Mouse (Mus musculus): ENCODE data around the gene Brd3. TPM values are rescaled to one million over a fixed set of nuclear protein-coding genes. Genes with fewer than 3 reads are reported as not detected.

The Brd3 gene
- polyA plus RNA-seq, 1 experiment from 2014 or later: 26.2 TPM

- 0 out of 2 replicates have a peak overlapping the region, but pooled peaks have one; percentile 3 for H3K4me2 ChIP-seq (ENCODE audit: low read depth, low read length)
- 43% methylated on average over 16 of the region's 16 CpGs for WGBS (ENCODE audit: insufficient replicate concordance)
- peaks cover 79% of the 10 kb centered on the region for H3K4me1 ChIP-seq (ENCODE audit: insufficient read depth)
- ATAC-seq: no peak
- TF ChIP-seq EP300 (IDR thresholded peaks at IDR 0.05; ENCODE audit: low read depth) (no peak), CTCF (IDR thresholded peaks at IDR 0.05; ENCODE audit: low read depth) (no peak)
- no peaks in the 10 kb centered on the region for H3K36me3 ChIP-seq (replicated peaks; ENCODE audit: insufficient read depth, low read length)
- no peaks in the 10 kb centered on the region for H3K9me3 ChIP-seq (ENCODE audit: low read length)
- 0 out of 2 replicates have a peak overlapping the region, but pooled peaks have one; percentile 55 for H3K27ac ChIP-seq (ENCODE audit: low read depth)
- H3K4me3 ChIP-seq (ENCODE audit: low read depth, low read length): no peak overlapping the region
- no peaks in the 10 kb centered on the region for H3K27me3 ChIP-seq (ENCODE audit: insufficient read depth, low read length)
- 0 out of 2 replicates have a peak overlapping the region, but pooled peaks have one; percentile 16 for H3K9ac ChIP-seq (replicated peaks)
- no peak for DNase-seq
Observed at GRCm38 (mm10) chr2:27413936-27414657, 93.4 kb downstream of the Brd3 start.

- no peaks in the 10 kb centered on the region for H3K36me3 ChIP-seq (replicated peaks; ENCODE audit: insufficient read depth, low read length)
- ATAC-seq (no peak), DNase-seq (no peak)
- peaks cover 74% of the 10 kb centered on the region for H3K4me1 ChIP-seq (ENCODE audit: insufficient read depth)
- H3K27me3 ChIP-seq (ENCODE audit: insufficient read depth, low read length): no peaks in the 10 kb centered on the region
- no peak overlapping the region for H3K9ac ChIP-seq (replicated peaks)
- H3K4me2 ChIP-seq (ENCODE audit: low read depth, low read length): no peak overlapping the region
- no peak for TF ChIP-seq CTCF (IDR thresholded peaks at IDR 0.05; ENCODE audit: low read depth)
- TF ChIP-seq EP300 (IDR thresholded peaks at IDR 0.05; ENCODE audit: low read depth): no peak
- no peaks in the 10 kb centered on the region for H3K9me3 ChIP-seq (ENCODE audit: low read length)
- 49% methylated on average over 2 of the region's 2 CpGs for WGBS (ENCODE audit: insufficient replicate concordance)
- H3K4me3 ChIP-seq (ENCODE audit: low read depth, low read length): no peak overlapping the region
- H3K27ac ChIP-seq (ENCODE audit: low read depth): no peak overlapping the region
Observed at GRCm38 (mm10) chr2:27413582-27413935, 93.9 kb downstream of the Brd3 start.

- H3K27me3 ChIP-seq (ENCODE audit: insufficient read depth, low read length): no peaks in the 10 kb centered on the region
- WGBS (ENCODE audit: insufficient replicate concordance): 31% methylated on average over 7 of the region's 7 CpGs
- H3K9me3 ChIP-seq (ENCODE audit: low read length): no peaks in the 10 kb centered on the region
- peak overlapping the region; percentile 12; the same call in 1 of the 2 replicates for H3K9ac ChIP-seq (replicated peaks)
- TF ChIP-seq EP300 (IDR thresholded peaks at IDR 0.05; ENCODE audit: low read depth) (no peak), CTCF (IDR thresholded peaks at IDR 0.05; ENCODE audit: low read depth) (no peak)
- ATAC-seq (no peak), DNase-seq (no peak)
- no peak overlapping the region for H3K4me3 ChIP-seq (ENCODE audit: low read depth, low read length)
- H3K4me2 ChIP-seq (ENCODE audit: low read depth, low read length): peak overlapping the region; percentile 70
- H3K4me1 ChIP-seq (ENCODE audit: insufficient read depth): peaks cover 73% of the 10 kb centered on the region
- H3K27ac ChIP-seq (ENCODE audit: low read depth): peak overlapping the region; percentile 87
- H3K36me3 ChIP-seq (replicated peaks; ENCODE audit: insufficient read depth, low read length): no peaks in the 10 kb centered on the region
Observed at GRCm38 (mm10) chr2:27412245-27412800, 95.1 kb downstream of the Brd3 start.

- Histone ChIP-seq H3K36me3 (replicated peaks; ENCODE audit: insufficient read depth, low read length) (no peaks in the 10 kb centered on the region), H3K27me3 (ENCODE audit: insufficient read depth, low read length) (no peaks in the 10 kb centered on the region), H3K9me3 (ENCODE audit: low read length) (no peaks in the 10 kb centered on the region), H3K4me2 (ENCODE audit: low read depth, low read length) (peak overlapping the region; percentile 70), H3K27ac (ENCODE audit: low read depth) (peak overlapping the region; percentile 87), H3K4me1 (ENCODE audit: insufficient read depth) (peaks cover 75% of the 10 kb centered on the region), H3K4me3 (ENCODE audit: low read depth, low read length) (peak overlapping the region; percentile 13; the same call in 1 of the 2 replicates), H3K9ac (replicated peaks) (peak overlapping the region; percentile 48; the same call in 1 of the 2 replicates)
- TF ChIP-seq CTCF (IDR thresholded peaks at IDR 0.05; ENCODE audit: low read depth) (no peak), EP300 (IDR thresholded peaks at IDR 0.05; ENCODE audit: low read depth) (no peak)
- WGBS (ENCODE audit: insufficient replicate concordance): 15% methylated on average over 8 of the region's 8 CpGs
- peak; percentile 81 for DNase-seq
- peak; percentile 86 for ATAC-seq
Observed at GRCm38 (mm10) chr2:27411688-27412174, 95.7 kb downstream of the Brd3 start.

- no peak for DNase-seq
- peak; percentile 63 for ATAC-seq
- WGBS (ENCODE audit: insufficient replicate concordance): 62% methylated on average over 6 of the region's 6 CpGs
- peaks cover 73% of the 10 kb centered on the region for H3K4me1 ChIP-seq (ENCODE audit: insufficient read depth)
- no peaks in the 10 kb centered on the region for H3K9me3 ChIP-seq (ENCODE audit: low read length)
- no peaks in the 10 kb centered on the region for H3K36me3 ChIP-seq (replicated peaks; ENCODE audit: insufficient read depth, low read length)
- no peaks in the 10 kb centered on the region for H3K27me3 ChIP-seq (ENCODE audit: insufficient read depth, low read length)
- no peak overlapping the region for H3K9ac ChIP-seq (replicated peaks)
- peak overlapping the region; percentile 70 for H3K4me2 ChIP-seq (ENCODE audit: low read depth, low read length)
- H3K4me3 ChIP-seq (ENCODE audit: low read depth, low read length): no peak overlapping the region
- H3K27ac ChIP-seq (ENCODE audit: low read depth): peak overlapping the region; percentile 87
- TF ChIP-seq CTCF (IDR thresholded peaks at IDR 0.05; ENCODE audit: low read depth) (no peak), EP300 (IDR thresholded peaks at IDR 0.05; ENCODE audit: low read depth) (no peak)
Observed at GRCm38 (mm10) chr2:27410518-27411140, 96.8 kb downstream of the Brd3 start.

GRCm38 (mm10) chr2:27408194-27408593 lies 99.3 kb downstream of the Brd3 start:
- Histone ChIP-seq H3K27me3 (ENCODE audit: insufficient read depth, low read length) (no peaks in the 10 kb centered on the region), H3K27ac (ENCODE audit: low read depth) (no peak overlapping the region), H3K9me3 (ENCODE audit: low read length) (no peaks in the 10 kb centered on the region), H3K4me2 (ENCODE audit: low read depth, low read length) (no peak overlapping the region), H3K4me3 (ENCODE audit: low read depth, low read length) (no peak overlapping the region), H3K9ac (replicated peaks) (no peak overlapping the region), H3K36me3 (replicated peaks; ENCODE audit: insufficient read depth, low read length) (no peaks in the 10 kb centered on the region), H3K4me1 (ENCODE audit: insufficient read depth) (peaks cover 72% of the 10 kb centered on the region)
- ATAC-seq (no peak), DNase-seq (no peak)
- TF ChIP-seq EP300 (IDR thresholded peaks at IDR 0.05; ENCODE audit: low read depth) (no peak), CTCF (IDR thresholded peaks at IDR 0.05; ENCODE audit: low read depth) (no peak)
- 60% methylated on average over 3 of the region's 3 CpGs for WGBS (ENCODE audit: insufficient replicate concordance)
